Mouse (Mus musculus) liver, embryonic 11.5 days (tissue): ENCODE results near the gene Tspan18. TPM values are rescaled to one million over a fixed set of nuclear protein-coding genes. Genes with fewer than 3 reads are reported as not detected.

ENCODE experiments used
- ATAC-seq: fragments of 200-750 bp; cut with Nextera tagmentation; replicated peaks from 2 replicates; pipeline ENCODE4 v1.8.0; 2017; ENCODE audit warnings: moderate number of reproducible peaks, mild to moderate bottlenecking, moderate TSS enrichment, moderate library complexity; ENCODE audit not compliant: low FRiP score
- DNase-seq: peaks from one replicate; pipeline ENCODE4 v3.0.0-alpha.2; 2017; ENCODE audit warnings: low spot score
- H3K27ac ChIP-seq: fragments of 300-500 bp; sonication (generic); 2 replicates; pipeline ENCODE4 v1.5.1; 2014; ENCODE audit warnings: mild to moderate bottlenecking, low read depth, low read length, control low read depth
- H3K27me3 ChIP-seq: fragments of 300-500 bp; sonication (generic); replicated peaks from 2 replicates; pipeline ENCODE4 v1.6.1; 2014; ENCODE audit warnings: low read length, mixed read lengths; ENCODE audit not compliant: control insufficient read depth, insufficient read depth
- H3K36me3 ChIP-seq: fragments of 300-500 bp; sonication (generic); 2 replicates; pipeline ENCODE4 v1.6.1; 2014; ENCODE audit warnings: mild to moderate bottlenecking, low read length, moderate library complexity, mixed read lengths; ENCODE audit not compliant: control insufficient read depth, insufficient read depth
- H3K4me1 ChIP-seq: fragments of 300-500 bp; sonication (generic); replicated peaks from 2 replicates; pipeline ENCODE4 v1.6.1; 2014; ENCODE audit warnings: low read length, mixed read lengths; ENCODE audit not compliant: control insufficient read depth, insufficient read depth
- H3K4me2 ChIP-seq: fragments of 300-500 bp; sonication (generic); 2 replicates; pipeline ENCODE4 v1.6.1; 2014; ENCODE audit warnings: mild to moderate bottlenecking, control low read depth, moderate library complexity
- H3K4me3 ChIP-seq: fragments of 300-500 bp; sonication (generic); 2 replicates; pipeline ENCODE4 v1.5.1; 2014; ENCODE audit warnings: low read depth, low read length, control low read depth
- H3K9ac ChIP-seq: fragments of 300-500 bp; sonication (generic); 2 replicates; pipeline ENCODE4 v1.6.1; 2014; ENCODE audit warnings: low read depth, low read length, control low read depth
- H3K9me3 ChIP-seq: fragments of 300-500 bp; sonication (generic); 2 replicates; pipeline ENCODE4 v1.6.1; 2016; ENCODE audit warnings: low read length, inconsistent platforms, mixed read lengths; ENCODE audit not compliant: control insufficient read depth
- WGBS: fragments of 180-500 bp; shearing (Covaris S2); extraction: QIAGEN DNeasy Blood & Tissue Kit; methylation state at CpG from one replicate; pipeline ENCODE4 v1.1.7; 2014; 5-methylcytosine and 5-hydroxymethylcytosine counted together
- polyA plus RNA-seq: library from polyadenylated mRNA; unstranded; fragments of >200 nt; fragmentation: Nextera tagmentation; extraction: Ambion mirVana; gene quantifications from 2 replicates; pipeline ENCODE4 v1.2.1, GENCODE M21; 2014

Tspan18 gene
- polyA plus RNA-seq, 1 experiment from 2014 or later: 19.5 TPM

GRCm38 (mm10) chr2:93162791-93163190 is 171.5 kb downstream of the Tspan18 start:
- WGBS: 55% methylated on average over 4 of the region's 4 CpGs
- Histone ChIP-seq H3K9ac (no peak overlapping the region), H3K36me3 (no peaks in the 10 kb centered on the region), H3K4me1 (no peaks in the 10 kb centered on the region), H3K27me3 (no peaks in the 10 kb centered on the region; the same call in 1 of the 2 replicates), H3K27ac (no peak overlapping the region), H3K9me3 (no peaks in the 10 kb centered on the region), H3K4me3 (no peak overlapping the region), H3K4me2 (no peak overlapping the region)
- ATAC-seq: no peak
- no peak for DNase-seq

- Histone ChIP-seq H3K4me1 (no peaks in the 10 kb centered on the region), H3K27ac (no peak overlapping the region), H3K36me3 (no peaks in the 10 kb centered on the region), H3K4me3 (no peak overlapping the region), H3K4me2 (no peak overlapping the region), H3K9me3 (no peaks in the 10 kb centered on the region), H3K9ac (no peak overlapping the region), H3K27me3 (no peaks in the 10 kb centered on the region; the same call in 1 of the 2 replicates)
- DNase-seq (no peak), ATAC-seq (no peak)
- 48% methylated on average over 7 of the region's 7 CpGs for WGBS
These were observed 172.2 kb downstream of the Tspan18 start for GRCm38 (mm10) chr2:93161914-93162664.

- Histone ChIP-seq H3K4me2 (no peak overlapping the region), H3K27me3 (no peaks in the 10 kb centered on the region; the same call in 1 of the 2 replicates), H3K4me3 (no peak overlapping the region), H3K36me3 (no peaks in the 10 kb centered on the region), H3K9me3 (no peaks in the 10 kb centered on the region), H3K4me1 (no peaks in the 10 kb centered on the region), H3K9ac (no peak overlapping the region), H3K27ac (no peak overlapping the region)
- ATAC-seq (no peak), DNase-seq (no peak)
- WGBS: 68% methylated on average over 4 of the region's 4 CpGs
These were observed 173.8 kb downstream of the Tspan18 start for GRCm38 (mm10) chr2:93160467-93161035.

DNA sequence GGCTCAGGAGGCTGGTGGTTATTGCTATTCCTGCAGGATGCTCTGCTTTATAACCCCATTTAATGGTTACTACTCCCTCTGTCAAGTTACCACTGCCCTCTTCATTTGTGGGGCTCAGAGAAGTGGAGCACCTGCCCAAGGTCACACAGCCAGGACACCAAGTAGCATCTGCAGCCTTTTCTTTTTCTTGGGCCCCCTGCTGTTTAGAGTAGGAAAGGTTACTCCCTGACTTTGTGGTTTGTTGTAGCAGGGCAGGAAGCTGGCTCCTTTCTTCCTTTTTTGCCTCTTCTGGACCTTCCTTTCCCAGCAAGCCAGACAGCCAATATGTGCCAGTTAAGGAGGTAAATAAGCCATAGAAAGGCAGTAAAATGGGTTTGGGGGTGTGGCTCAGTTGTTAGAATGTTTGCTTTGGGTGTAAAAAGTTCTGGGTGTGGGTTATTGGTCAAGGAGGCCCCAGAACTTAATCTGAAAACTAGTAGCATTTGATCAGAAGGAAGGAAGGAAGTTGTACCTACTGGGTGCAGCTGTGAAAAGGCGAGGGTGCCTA is 179.7 kb downstream of the Tspan18 start:
- H3K4me1 ChIP-seq: no peaks in the 10 kb centered on the region
- DNase-seq: no peak
- no peaks in the 10 kb centered on the region for H3K9me3 ChIP-seq
- WGBS: 43% methylated on average over 1 of the region's 1 CpGs
- H3K4me3 ChIP-seq: no peak overlapping the region
- no peak overlapping the region for H3K4me2 ChIP-seq
- no peak for ATAC-seq
- H3K9ac ChIP-seq: no peak overlapping the region
- no peak overlapping the region for H3K27ac ChIP-seq
- H3K27me3 ChIP-seq: peaks cover 2% of the 10 kb centered on the region; the same call in 1 of the 2 replicates
- no peaks in the 10 kb centered on the region for H3K36me3 ChIP-seq

GRCm38 (mm10) chr2:93153833-93154232 is 180.5 kb downstream of the Tspan18 start:
- no peak for ATAC-seq
- no peak overlapping the region for H3K27ac ChIP-seq
- H3K4me1 ChIP-seq: no peaks in the 10 kb centered on the region
- H3K9me3 ChIP-seq: no peaks in the 10 kb centered on the region
- H3K4me2 ChIP-seq: no peak overlapping the region
- no peak for DNase-seq
- no peak overlapping the region for H3K4me3 ChIP-seq
- peaks cover 2% of the 10 kb centered on the region; the same call in 1 of the 2 replicates for H3K27me3 ChIP-seq
- 83% methylated on average over 1 of the region's 1 CpGs for WGBS
- H3K36me3 ChIP-seq: no peaks in the 10 kb centered on the region
- H3K9ac ChIP-seq: no peak overlapping the region

DNA sequence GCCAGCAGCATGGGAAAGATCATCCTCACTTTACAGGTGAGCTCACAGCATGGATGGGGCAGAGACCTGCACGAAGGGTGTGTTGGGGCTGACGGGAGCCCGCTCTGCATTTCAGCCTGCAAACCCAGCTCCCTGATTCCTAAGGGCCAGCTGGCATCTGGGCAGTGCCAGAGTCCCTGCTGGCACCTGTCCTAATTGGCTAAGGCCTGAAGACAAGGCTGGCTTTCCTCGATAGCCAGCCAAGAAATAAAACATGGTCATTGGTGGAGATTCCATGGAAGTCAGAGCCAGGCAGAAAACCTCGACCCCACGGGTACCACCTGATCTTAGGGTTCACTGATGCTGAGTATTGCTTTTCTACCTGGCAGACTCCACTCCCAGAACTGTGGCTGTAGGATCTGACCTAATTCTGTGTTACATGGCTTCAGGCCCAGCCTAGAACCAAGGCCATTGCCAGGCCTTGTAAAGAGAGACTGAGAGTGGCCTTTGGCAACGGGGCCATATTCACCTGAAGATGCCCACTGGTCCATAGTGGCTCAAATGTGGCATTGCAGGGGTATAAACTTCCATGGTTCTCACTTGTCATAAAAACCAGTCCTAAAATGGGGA is 181.3 kb downstream of the Tspan18 start:
- H3K27ac ChIP-seq: no peak overlapping the region
- H3K4me3 ChIP-seq: no peak overlapping the region
- ATAC-seq (no peak), DNase-seq (no peak)
- H3K9ac ChIP-seq: no peak overlapping the region
- H3K4me1 ChIP-seq: no peaks in the 10 kb centered on the region
- no peaks in the 10 kb centered on the region for H3K36me3 ChIP-seq
- H3K4me2 ChIP-seq: no peak overlapping the region
- peaks cover 2% of the 10 kb centered on the region; the same call in 1 of the 2 replicates for H3K27me3 ChIP-seq
- no peaks in the 10 kb centered on the region for H3K9me3 ChIP-seq
- WGBS: 74% methylated on average over 7 of the region's 7 CpGs

DNA sequence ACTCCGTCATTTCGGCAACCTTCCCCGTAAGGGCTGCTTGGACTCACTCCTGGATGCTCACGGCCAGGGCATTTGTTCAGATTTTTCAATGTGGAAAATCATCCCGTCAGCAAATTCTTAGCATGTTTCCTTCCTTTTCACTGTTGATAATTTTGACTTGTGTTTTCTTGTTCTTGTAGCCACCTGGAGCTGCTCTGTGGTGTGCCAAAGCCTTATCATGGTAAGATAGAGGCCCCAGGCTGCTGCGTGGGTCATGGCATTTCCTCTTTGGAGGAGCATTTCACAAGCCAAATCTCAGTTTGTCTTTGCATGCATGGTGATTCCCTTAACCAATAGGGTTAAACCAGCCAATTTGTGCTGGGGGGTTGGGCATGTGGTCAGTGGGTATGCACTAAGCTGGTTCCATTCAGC is 182.1 kb downstream of the Tspan18 start:
- no peak overlapping the region for H3K4me3 ChIP-seq
- H3K4me2 ChIP-seq: no peak overlapping the region
- no peak overlapping the region for H3K9ac ChIP-seq
- no peaks in the 10 kb centered on the region for H3K36me3 ChIP-seq
- 60% methylated on average over 6 of the region's 6 CpGs for WGBS
- peaks cover 2% of the 10 kb centered on the region; the same call in 1 of the 2 replicates for H3K27me3 ChIP-seq
- ATAC-seq (no peak), DNase-seq (no peak)
- no peaks in the 10 kb centered on the region for H3K4me1 ChIP-seq
- no peak overlapping the region for H3K27ac ChIP-seq
- no peaks in the 10 kb centered on the region for H3K9me3 ChIP-seq
